Comparison of ENCODE assay signal across 7 mouse cellular contexts in the genomic region with DNA sequence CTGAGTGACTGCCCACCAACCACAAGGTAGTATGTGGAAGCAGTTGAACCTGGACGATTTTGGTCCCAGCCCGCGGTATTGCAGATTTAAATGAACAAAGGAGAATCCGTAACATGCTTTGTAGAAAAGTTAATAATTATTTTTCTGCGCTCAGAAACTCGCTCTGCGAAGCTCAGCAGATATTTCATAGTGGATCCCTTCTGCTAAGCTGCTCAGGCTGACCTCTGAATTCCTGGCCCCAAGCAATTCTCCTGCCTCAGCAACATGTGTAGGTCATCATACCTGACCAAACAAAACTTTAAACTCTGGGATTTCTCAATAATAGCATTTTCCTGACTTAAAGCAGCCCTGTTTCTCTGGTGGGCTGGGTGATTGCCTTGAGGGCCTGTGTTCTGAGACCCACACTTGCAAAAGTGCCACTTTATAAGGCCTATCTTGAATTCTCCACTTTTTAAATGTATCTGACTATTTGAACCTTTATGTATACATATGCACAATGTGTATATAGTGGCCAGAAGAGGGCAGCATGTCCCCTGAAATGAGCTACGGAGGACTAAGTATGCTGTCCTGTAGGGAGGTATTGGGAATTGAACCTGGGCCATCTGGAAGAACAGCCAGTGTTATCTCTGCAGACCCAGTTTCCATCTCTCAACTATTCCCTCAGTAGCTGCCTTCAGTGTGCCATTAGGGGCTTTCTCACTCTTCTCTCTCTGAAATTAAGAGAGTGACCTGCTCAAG. TPM values are rescaled to one million over a fixed set of nuclear protein-coding genes. Genes with fewer than 3 reads are reported as not detected.
DNase-seq lines count a peak whose midpoint lies in the region; ATAC-seq and TF ChIP-seq lines count a peak whose summit lies in the region.

No protein-coding gene starts in this region.

- H3K4me3 ChIP-seq in liver, embryonic 12.5 days: no peak overlapping the region
- no peak overlapping the region for H3K4me3 ChIP-seq in cortical plate, adult 2 months (ENCODE audit: insufficient read depth, low read length)

- peak; percentile 34 for DNase-seq in liver
- peak; percentile 52 for DNase-seq in ZHBTc4 (ENCODE audit: low read depth, low spot score)
- peak; percentile 50 for DNase-seq in lung, postnatal 10 days
- DNase-seq in ovary, adult 18-20 months (ENCODE audit: low spot score): no peak
- no peak for DNase-seq in Muller cell, postnatal 12 days (ENCODE audit: inconsistent ontology term)

- ATAC-seq in liver, embryonic 12.5 days: no peak; the same call in 1 of the 2 replicates

- no peak for TF ChIP-seq POLR2A in cortical plate, adult 2 months (IDR thresholded peaks at IDR 0.05; ENCODE audit: extremely low read depth, insufficient read depth, low read length)

- H3K27ac ChIP-seq in liver, embryonic 12.5 days: no peak overlapping the region
- H3K27ac ChIP-seq in cortical plate, adult 2 months (ENCODE audit: insufficient read depth, low read length): no peak overlapping the region

- no peaks in the 10 kb centered on the region for H3K9me3 ChIP-seq in liver, embryonic 12.5 days (replicated peaks)

- WGBS in liver, embryonic 12.5 days (ENCODE audit: insufficient replicate concordance): 82% methylated on average over 8 of the region's 8 CpGs

- peak; percentile 37 for TF ChIP-seq CTCF in cortical plate, adult 2 months (IDR thresholded peaks at IDR 0.05; ENCODE audit: extremely low read depth, insufficient read depth, low read length)

- H3K36me3 ChIP-seq in liver, embryonic 12.5 days: peaks cover 99% of the 10 kb centered on the region

- no peaks in the 10 kb centered on the region for H3K27me3 ChIP-seq in liver, embryonic 12.5 days (replicated peaks)

- H3K4me2 ChIP-seq in liver, embryonic 12.5 days: no peak overlapping the region

- no peaks in the 10 kb centered on the region for H3K4me1 ChIP-seq in liver, embryonic 12.5 days
- no peaks in the 10 kb centered on the region for H3K4me1 ChIP-seq in cortical plate, adult 2 months (ENCODE audit: control insufficient read depth, insufficient read depth, low read length)

- no peak overlapping the region for H3K9ac ChIP-seq in liver, embryonic 12.5 days

RNA-seq across cellular contexts. Expression of gene Klhl11, which starts 13.4 kb away (rescaled TPM):
- 3.6 and 4.8 TPM in 2 replicates for polyA plus RNA-seq in liver, embryonic 12.5 days (2016; fragmentation: Nextera tagmentation; extraction: Ambion mirVana)
- 13.8 TPM in 2 replicates for polyA plus RNA-seq in cortical plate, adult 2 months (2012; rRNA removed)

RNA-seq across cellular contexts. Expression of gene Acly, which starts 41.8 kb away (rescaled TPM):
- 135 and 136 TPM in 2 replicates for polyA plus RNA-seq in liver, embryonic 12.5 days (2016; fragmentation: Nextera tagmentation; extraction: Ambion mirVana)
- polyA plus RNA-seq in cortical plate, adult 2 months (2012; rRNA removed): 87.1 and 94.6 TPM in 2 replicates

RNA-seq across cellular contexts. Expression of gene Klhl10, which starts 44.3 kb away (rescaled TPM):
- polyA plus RNA-seq in liver, embryonic 12.5 days (2016; fragmentation: Nextera tagmentation; extraction: Ambion mirVana): 0.12 and 0.32 TPM in 2 replicates
- polyA plus RNA-seq in cortical plate, adult 2 months (2012; rRNA removed): 0.52 and 0.55 TPM in 2 replicates

RNA-seq across cellular contexts. Expression of gene Nt5c3b, which starts 44.4 kb away (rescaled TPM):
- polyA plus RNA-seq in liver, embryonic 12.5 days (2016; fragmentation: Nextera tagmentation; extraction: Ambion mirVana): 38.3 and 38.6 TPM in 2 replicates
- polyA plus RNA-seq in cortical plate, adult 2 months (2012; rRNA removed): 70.9 and 73.6 TPM in 2 replicates

RNA-seq across cellular contexts. Expression of gene Ttc25, which starts 59.4 kb away (rescaled TPM):
- 0.10 and 0.14 TPM in 2 replicates for polyA plus RNA-seq in liver, embryonic 12.5 days (2016; fragmentation: Nextera tagmentation; extraction: Ambion mirVana)
- 1.8 and 2.0 TPM in 2 replicates for polyA plus RNA-seq in cortical plate, adult 2 months (2012; rRNA removed)

Comparison
In these comparisons a context has a peak if more than half of its experiments do, and no peak if none do; other contexts are left out.
1. DNase-seq: peak in liver (single experiment), ZHBTc4 (single experiment) and lung, postnatal 10 days (single experiment); none in ovary, adult 18-20 months (single experiment) and Muller cell, postnatal 12 days (single experiment).